Mouse (Mus musculus): ENCODE measurements around the gene Tstd1. TPM values are rescaled to one million over a fixed set of nuclear protein-coding genes. Genes with fewer than 3 reads are reported as not detected.

Gene Tstd1
- 1 to 10 TPM; 1.7 to 8.1 (median 5.3) TPM for total RNA-seq (2022)

DNA sequence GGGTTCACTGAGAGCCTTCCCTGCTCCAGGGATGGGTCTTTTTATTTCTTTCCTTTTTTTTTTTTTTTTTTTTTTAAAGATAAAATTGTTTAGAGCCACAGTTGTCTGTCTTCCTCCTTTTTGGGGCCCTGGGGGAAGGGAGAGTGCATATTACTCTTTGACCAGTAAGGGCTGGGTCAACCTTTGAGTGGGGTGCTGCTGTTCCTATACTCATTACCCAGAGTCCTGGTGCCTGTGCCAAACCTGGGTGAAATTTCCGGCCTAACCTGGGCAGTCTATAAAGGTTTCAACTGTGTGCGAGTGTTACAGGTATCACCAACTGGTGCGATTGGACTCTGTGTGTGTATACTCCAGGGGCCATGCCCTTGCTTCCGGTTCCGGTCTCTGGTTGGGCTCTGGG lies at the start of gene Tstd1:
Gene Tstd1, plus strand, starts transcription at position 213 of the 400 bp plus-strand sequence.
- no peak for DNase-seq

DNA sequence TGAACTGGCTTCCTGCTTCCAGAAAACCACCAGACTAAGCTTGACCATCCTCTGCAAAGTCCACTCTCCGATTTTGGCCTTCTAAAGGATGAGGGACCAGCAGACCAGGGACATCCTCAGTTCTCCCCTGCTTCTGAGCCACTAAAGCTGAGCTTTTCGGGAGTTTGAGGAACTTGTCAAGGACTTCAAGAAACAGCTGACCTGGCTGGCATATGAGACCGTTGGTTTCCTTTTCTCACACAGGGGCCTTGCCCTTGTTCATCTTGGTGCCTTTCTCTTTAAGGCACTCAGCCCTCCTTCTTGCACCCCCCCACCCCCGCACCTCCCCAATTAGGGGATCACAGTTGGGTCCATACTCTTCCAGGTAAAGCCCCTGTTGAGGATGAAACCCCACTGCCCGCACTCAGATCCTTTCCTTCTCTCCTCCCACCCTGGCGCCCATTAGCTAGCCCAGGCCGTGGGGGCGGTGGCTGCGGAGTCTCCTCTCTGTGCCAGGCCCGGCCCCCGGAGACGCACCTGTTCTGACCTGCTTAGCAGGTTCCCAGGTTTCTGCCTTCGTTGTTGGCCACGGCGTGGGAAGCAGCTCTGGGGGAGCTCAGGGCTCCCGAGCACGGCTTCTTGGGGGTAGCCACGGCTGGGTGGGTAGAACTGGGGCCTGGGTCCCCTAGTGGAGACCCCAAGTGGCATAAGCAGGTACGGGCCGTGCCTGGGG lies 48.7 kb upstream of the Tstd1 start, which contains the start of gene Nectin4:
Gene Nectin4, plus strand, starts transcription at position 255 of the 712 bp plus-strand sequence.
- DNase-seq, result no peak

- no peak for DNase-seq
Measured at GRCm38 (mm10) chr1:171372880-171373279, 45.8 kb upstream of the Tstd1 start.

DNA sequence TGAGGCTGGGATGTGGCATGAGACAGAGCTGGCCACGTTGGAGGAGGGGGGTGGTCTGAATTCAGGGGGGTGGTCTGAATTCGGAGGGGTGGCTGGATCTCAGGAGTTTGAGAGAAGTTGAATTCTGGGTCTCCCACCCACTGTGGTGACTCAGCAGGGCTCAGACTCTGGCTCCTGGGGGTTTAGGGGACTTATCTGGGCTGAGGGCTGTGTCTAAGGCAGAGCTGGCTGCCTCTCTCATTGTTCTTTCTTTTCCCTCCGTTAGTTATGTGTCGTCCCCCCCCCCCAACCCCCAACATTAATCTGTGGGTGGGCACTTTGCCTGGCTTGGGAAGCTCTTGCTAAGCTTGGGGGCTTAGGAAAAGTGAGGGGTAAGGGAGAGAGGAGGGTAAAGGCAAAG lies 44.7 kb upstream of the Tstd1 start:
- DNase-seq, result no peak

GRCm38 (mm10) chr1:171375646-171376097 lies 43.0 kb upstream of the Tstd1 start:
- no peak for DNase-seq

DNA sequence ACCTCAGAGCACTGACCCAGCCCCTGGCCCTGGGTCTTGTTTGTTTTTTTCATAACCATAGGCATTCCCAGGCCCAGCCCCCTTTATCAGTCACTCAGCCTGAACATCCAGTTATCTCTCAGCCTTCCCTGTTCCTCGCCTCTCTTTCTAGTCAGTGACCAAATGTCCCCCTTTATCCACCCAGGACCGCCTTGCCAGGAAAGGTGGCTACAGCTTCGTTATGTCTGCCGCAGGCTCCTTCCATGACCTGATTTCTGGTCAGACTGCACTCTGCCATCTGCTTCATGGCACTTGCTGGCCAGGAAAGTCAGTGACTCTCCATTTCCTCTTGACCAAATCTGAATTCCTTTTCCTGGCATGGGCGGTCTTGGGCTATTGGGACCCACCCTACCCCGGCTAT lies 40.4 kb upstream of the Tstd1 start:
- no peak for DNase-seq

GRCm38 (mm10) chr1:171379935-171380599 lies 38.6 kb upstream of the Tstd1 start:
- DNase-seq, result peak; percentile 57

GRCm38 (mm10) chr1:171382096-171382620 lies 36.5 kb upstream of the Tstd1 start:
- no peak for DNase-seq

- no peak for DNase-seq
Measured at GRCm38 (mm10) chr1:171384361-171384760, 34.3 kb upstream of the Tstd1 start.

DNA sequence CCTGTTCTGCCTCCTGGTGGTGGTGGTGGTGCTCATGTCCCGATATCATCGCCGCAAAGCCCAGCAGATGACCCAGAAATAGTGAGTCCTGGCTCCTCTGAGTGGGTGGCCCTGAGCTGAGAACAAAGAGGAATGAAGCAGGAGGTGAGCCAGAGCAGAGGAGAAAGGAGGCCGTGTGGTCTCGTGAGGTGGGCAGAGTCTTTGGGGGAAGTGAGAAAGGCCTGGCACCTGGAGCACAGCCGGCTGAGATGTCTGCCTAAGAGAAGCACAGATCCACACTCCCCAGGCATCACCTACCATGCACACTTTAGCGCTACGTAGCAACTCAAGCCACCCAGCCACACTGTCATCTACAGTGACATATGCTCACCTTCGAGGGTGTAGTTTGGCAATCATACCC lies 33.5 kb upstream of the Tstd1 start:
- DNase-seq, result no peak

DNA sequence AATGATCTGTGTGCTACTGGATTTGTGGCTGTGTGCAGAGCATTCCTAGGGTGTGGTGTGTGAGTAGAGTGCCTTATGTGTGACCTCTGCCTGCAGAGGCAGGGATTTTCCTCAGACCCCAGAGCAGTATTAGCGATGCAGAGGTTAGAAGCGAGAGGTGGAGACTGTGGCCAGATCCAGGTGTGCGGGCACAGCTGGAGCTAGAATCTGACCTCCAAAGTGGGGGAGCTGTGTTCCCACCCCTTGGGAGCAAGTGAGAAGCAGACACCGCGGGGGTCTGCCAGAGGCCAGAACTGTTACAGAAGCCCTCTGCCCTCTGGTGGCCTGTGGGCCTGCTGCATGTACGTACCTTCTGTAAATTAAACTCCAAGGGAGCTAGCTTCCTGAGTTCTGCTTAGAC lies 31.6 kb upstream of the Tstd1 start:
- no peak for DNase-seq

GRCm38 (mm10) chr1:171388376-171389102 lies 30.1 kb upstream of the Tstd1 start, which contains the start of gene Arhgap30:
Gene Arhgap30, plus strand, starts transcription at chr1:171388954.
- peak; percentile 32 for DNase-seq

DNA sequence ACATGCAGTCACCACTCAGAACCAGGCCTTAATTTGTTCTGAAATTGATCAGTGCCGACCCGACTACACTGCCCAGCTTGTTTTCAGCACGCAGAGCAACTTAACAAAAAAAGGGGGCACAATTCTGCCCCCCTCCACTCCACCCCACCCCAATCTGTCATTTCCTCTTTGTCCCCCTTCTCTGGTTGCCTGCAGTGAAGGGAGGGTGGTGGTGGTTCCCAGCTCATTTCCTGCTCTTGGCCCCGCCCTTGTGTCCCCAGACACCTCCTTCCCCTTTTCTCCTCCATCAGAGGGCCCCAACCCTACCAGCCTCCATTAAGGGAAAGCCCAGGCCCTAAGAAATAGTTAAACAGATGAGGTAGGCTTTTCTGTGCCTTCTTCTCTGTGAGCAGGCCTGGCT lies 28.6 kb upstream of the Tstd1 start:
- DNase-seq, result no peak

GRCm38 (mm10) chr1:171401821-171402220 lies 16.9 kb upstream of the Tstd1 start:
- DNase-seq, result no peak

DNA sequence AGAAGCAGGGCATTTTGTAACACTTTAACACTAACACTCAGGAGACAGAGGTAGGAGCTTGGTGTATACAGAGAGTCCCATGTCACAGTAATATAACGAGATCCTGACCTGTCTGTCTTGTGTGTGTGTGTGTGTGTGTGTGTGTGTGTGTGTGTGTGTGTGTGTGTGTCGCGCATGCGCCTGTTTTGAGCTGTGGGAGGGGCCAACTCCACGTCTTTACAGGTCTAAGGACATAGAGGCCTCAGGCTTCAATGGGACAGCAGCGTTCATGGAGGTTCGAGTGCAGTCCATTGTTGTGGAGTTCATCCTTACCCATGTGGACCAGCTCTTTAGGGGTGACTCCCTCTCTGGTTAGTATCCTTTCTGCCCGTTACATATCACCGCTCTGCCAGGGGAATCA lies 15.7 kb upstream of the Tstd1 start:
- DNase-seq, result no peak

DNA sequence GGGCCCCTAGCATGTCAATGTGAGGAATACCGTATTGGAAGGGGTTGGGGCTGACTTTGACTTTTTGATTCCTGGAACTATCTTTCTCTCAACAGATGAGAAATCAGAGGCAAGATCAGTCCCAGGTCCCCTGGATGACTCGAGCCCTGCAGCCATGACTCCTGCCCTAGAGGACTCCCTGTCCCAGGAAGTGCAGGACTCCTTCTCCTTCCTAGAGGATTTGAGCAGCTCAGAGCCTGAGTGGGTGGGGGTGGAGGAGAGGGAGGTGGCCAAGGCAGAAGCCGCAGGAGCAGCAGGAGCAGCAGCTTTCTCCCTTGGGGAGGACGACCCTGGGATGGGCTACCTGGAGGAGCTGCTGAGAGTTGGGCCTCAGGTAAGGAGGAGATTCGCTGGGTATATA lies 11.4 kb upstream of the Tstd1 start:
- no peak for DNase-seq

GRCm38 (mm10) chr1:171410231-171410630 lies 8.4 kb upstream of the Tstd1 start:
- no peak for DNase-seq

DNA sequence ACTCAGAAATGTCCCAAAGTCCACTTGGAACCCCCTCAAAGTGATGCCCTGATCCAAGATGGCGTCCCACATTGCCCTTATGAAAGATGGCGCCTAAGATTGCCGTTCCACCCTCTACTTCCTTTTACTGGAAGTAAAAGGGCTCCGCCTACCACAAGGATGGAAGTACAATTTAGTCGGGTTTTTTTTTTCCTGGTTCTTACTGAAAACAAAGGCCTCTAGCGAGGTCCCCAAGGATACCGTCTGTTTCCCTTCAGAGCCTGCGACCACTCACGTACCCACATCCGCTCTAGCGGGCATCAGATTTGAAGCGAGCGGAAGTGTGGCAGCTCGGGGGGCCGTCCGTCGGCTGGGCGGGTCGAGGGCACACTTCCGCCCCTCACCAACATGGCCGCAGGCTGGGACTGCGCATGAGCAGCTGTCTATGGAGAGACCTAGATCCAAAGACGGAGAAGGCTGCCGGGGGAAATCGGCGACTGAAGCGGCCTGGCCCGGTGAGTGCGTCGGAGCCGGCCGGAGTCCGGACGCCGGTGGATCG lies 7.7 kb upstream of the Tstd1 start, which contains the start of gene Usf1:
Gene Usf1, plus strand, starts transcription at position 367 of the 538 bp plus-strand sequence.
- DNase-seq, result peak; percentile 92

- no peak for DNase-seq
Measured at GRCm38 (mm10) chr1:171411492-171411941, 7.2 kb upstream of the Tstd1 start.

GRCm38 (mm10) chr1:171412001-171412441 lies 6.7 kb upstream of the Tstd1 start:
- no peak for DNase-seq

GRCm38 (mm10) chr1:171412446-171412845 lies 6.2 kb upstream of the Tstd1 start:
- no peak for DNase-seq

DNA sequence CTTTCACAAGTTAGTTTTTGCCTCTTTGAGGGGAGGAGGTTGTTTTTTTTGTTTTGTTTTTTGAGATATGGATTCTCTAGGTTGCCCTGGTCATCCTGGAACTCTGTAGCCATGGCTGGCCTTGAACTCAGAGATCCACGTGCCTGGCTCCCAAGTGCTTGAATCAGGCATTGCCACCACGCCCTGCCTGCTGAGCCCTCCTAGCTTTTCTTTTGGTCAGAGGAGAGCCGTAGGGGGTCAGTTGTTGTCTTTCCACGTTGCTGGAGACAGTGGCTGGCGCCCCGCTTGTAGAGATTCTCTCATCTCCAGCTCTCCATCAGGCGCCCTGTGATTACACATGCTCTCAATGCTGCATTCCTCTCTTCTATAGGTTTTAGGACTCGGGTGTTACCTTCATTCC lies 5.1 kb upstream of the Tstd1 start:
- DNase-seq, result no peak

All from adrenal gland, adult 8-10 months (tissue).